Mouse (Mus musculus) lung, embryonic 15.5 days (tissue): ENCODE data around the gene Vgll4. TPM values are rescaled to one million over a fixed set of nuclear protein-coding genes. Genes with fewer than 3 reads are reported as not detected.
A peak's percentile ranks its signal among the peaks of the same experiment; 100 is the strongest.

Experiments used
- ATAC-seq: fragments of 200-750 bp; cut with Nextera tagmentation; 2 replicates; pipeline ENCODE4 v1.8.0; 2017; ENCODE audit warnings: moderate number of reproducible peaks, borderline replicate concordance; ENCODE audit not compliant: low FRiP score, low TSS enrichment; ENCODE audit errors: extremely low read depth
- H3K27ac ChIP-seq: fragments of 300-500 bp; sonication (generic); 2 replicates; pipeline ENCODE4 v1.5.1; 2015; ENCODE audit warnings: moderate library complexity, mild to moderate bottlenecking, inconsistent platforms
- H3K27me3 ChIP-seq: fragments of 300-500 bp; sonication (generic); 2 replicates; pipeline ENCODE4 v1.6.1; 2015; ENCODE audit warnings: inconsistent platforms
- H3K36me3 ChIP-seq: fragments of 300-500 bp; sonication (generic); 2 replicates; pipeline ENCODE4 v1.6.1; 2015; ENCODE audit warnings: inconsistent platforms
- H3K4me1 ChIP-seq: fragments of 300-500 bp; sonication (generic); 2 replicates; pipeline ENCODE4 v1.6.1; 2015; ENCODE audit warnings: inconsistent platforms
- H3K4me2 ChIP-seq: fragments of 300-500 bp; sonication (generic); 2 replicates; pipeline ENCODE4 v1.6.1; 2015; ENCODE audit warnings: inconsistent platforms, mild to moderate bottlenecking, moderate library complexity
- H3K4me3 ChIP-seq: fragments of 300-500 bp; sonication (generic); 2 replicates; pipeline ENCODE4 v1.5.1; 2015; ENCODE audit warnings: mild to moderate bottlenecking, inconsistent platforms
- H3K9ac ChIP-seq: fragments of 300-500 bp; sonication (generic); 2 replicates; pipeline ENCODE4 v1.6.1; 2015; ENCODE audit warnings: inconsistent platforms
- H3K9me3 ChIP-seq: fragments of 300-500 bp; sonication (generic); 2 replicates; pipeline ENCODE4 v1.6.1; 2016; ENCODE audit warnings: inconsistent platforms
- WGBS: fragments of 180-500 bp; shearing (Covaris S2); methylation state at CpG from one replicate; pipeline ENCODE4 v1.1.7; 2015; 5-methylcytosine and 5-hydroxymethylcytosine counted together
- polyA plus RNA-seq: library from polyadenylated mRNA; unstranded; fragments of >200 nt; fragmentation: Nextera tagmentation; extraction: Ambion mirVana; gene quantifications from 2 replicates; pipeline ENCODE4 v1.2.1, GENCODE M21; 2015

Gene Vgll4
- 133 and 147 TPM in 2 replicates for polyA plus RNA-seq

GRCm38 (mm10) chr6:114969213-114970120 is at the start of gene Vgll4:
Gene Vgll4, minus strand, starts transcription at chr6:114969994.
- peak within 1 kb of the TSS; percentile 61 for H3K9ac ChIP-seq
- under 1% methylated on average over 77 of the region's 79 CpGs for WGBS
- peak; percentile 36; the same call in 1 of the 2 replicates for ATAC-seq
- H3K27me3 ChIP-seq: 0 out of 2 replicates have a peak, but pooled peaks cover 8% of the 10 kb centered on the region
- H3K4me3 ChIP-seq: peak within 1 kb of the TSS; percentile 66
- H3K9me3 ChIP-seq: no peaks in the 10 kb centered on the region
- no peaks in the 10 kb centered on the region for H3K36me3 ChIP-seq
- peaks cover 29% of the 10 kb centered on the region for H3K4me1 ChIP-seq
- H3K4me2 ChIP-seq: peak within 1 kb of the TSS; percentile 97
- H3K27ac ChIP-seq: peak within 1 kb of the TSS; percentile 79

- WGBS: 87% methylated on average over 13 of the region's 13 CpGs
- no peak overlapping the region for H3K27ac ChIP-seq
- no peaks in the 10 kb centered on the region for H3K9me3 ChIP-seq
- H3K4me1 ChIP-seq: no peaks in the 10 kb centered on the region
- peaks cover 26% of the 10 kb centered on the region; the same call in 1 of the 2 replicates for H3K36me3 ChIP-seq
- H3K4me2 ChIP-seq: no peak overlapping the region
- H3K9ac ChIP-seq: no peak overlapping the region
- no peak overlapping the region for H3K4me3 ChIP-seq
- no peaks in the 10 kb centered on the region for H3K27me3 ChIP-seq
- ATAC-seq: no peak
Observed at GRCm38 (mm10) chr6:115015461-115015860, 45.7 kb upstream of the Vgll4 start.

- peaks cover 32% of the 10 kb centered on the region; the same call in 1 of the 2 replicates for H3K36me3 ChIP-seq
- no peak overlapping the region for H3K4me2 ChIP-seq
- no peak overlapping the region for H3K4me3 ChIP-seq
- no peaks in the 10 kb centered on the region for H3K4me1 ChIP-seq
- no peak overlapping the region for H3K9ac ChIP-seq
- 80% methylated on average over 4 of the region's 4 CpGs for WGBS
- no peaks in the 10 kb centered on the region for H3K27me3 ChIP-seq
- no peak for ATAC-seq
- no peak overlapping the region for H3K27ac ChIP-seq
- no peaks in the 10 kb centered on the region for H3K9me3 ChIP-seq
Observed at GRCm38 (mm10) chr6:115013574-115013973, 43.8 kb upstream of the Vgll4 start.

GRCm38 (mm10) chr6:115011792-115012191 is 42.0 kb upstream of the Vgll4 start:
- ATAC-seq: no peak
- 87% methylated on average over 8 of the region's 8 CpGs for WGBS
- no peak overlapping the region for H3K9ac ChIP-seq
- no peaks in the 10 kb centered on the region for H3K9me3 ChIP-seq
- H3K36me3 ChIP-seq: peaks cover 27% of the 10 kb centered on the region; the same call in 1 of the 2 replicates
- H3K4me2 ChIP-seq: no peak overlapping the region
- 0 out of 2 replicates have a peak, but pooled peaks cover 4% of the 10 kb centered on the region for H3K4me1 ChIP-seq
- no peaks in the 10 kb centered on the region for H3K27me3 ChIP-seq
- no peak overlapping the region for H3K27ac ChIP-seq
- no peak overlapping the region for H3K4me3 ChIP-seq

GRCm38 (mm10) chr6:115010815-115011214 is 41.0 kb upstream of the Vgll4 start:
- Histone ChIP-seq H3K27ac (no peak overlapping the region), H3K4me3 (no peak overlapping the region), H3K36me3 (peaks cover 21% of the 10 kb centered on the region; the same call in 1 of the 2 replicates), H3K9me3 (no peaks in the 10 kb centered on the region), H3K9ac (no peak overlapping the region), H3K4me2 (no peak overlapping the region), H3K27me3 (no peaks in the 10 kb centered on the region), H3K4me1 (0 out of 2 replicates have a peak, but pooled peaks cover 4% of the 10 kb centered on the region)
- ATAC-seq: no peak
- WGBS: 84% methylated on average over 9 of the region's 9 CpGs

- no peak for ATAC-seq
- Histone ChIP-seq H3K4me1 (0 out of 2 replicates have a peak, but pooled peaks cover 4% of the 10 kb centered on the region), H3K4me3 (no peak overlapping the region), H3K9me3 (no peaks in the 10 kb centered on the region), H3K9ac (no peak overlapping the region), H3K36me3 (peaks cover 19% of the 10 kb centered on the region; the same call in 1 of the 2 replicates), H3K4me2 (no peak overlapping the region), H3K27me3 (no peaks in the 10 kb centered on the region), H3K27ac (no peak overlapping the region)
- WGBS: 82% methylated on average over 9 of the region's 9 CpGs
Observed at GRCm38 (mm10) chr6:115010304-115010703, 40.5 kb upstream of the Vgll4 start.

- Histone ChIP-seq H3K27ac (no peak overlapping the region), H3K9me3 (no peaks in the 10 kb centered on the region), H3K36me3 (peaks cover 14% of the 10 kb centered on the region; the same call in 1 of the 2 replicates), H3K4me1 (0 out of 2 replicates have a peak, but pooled peaks cover 4% of the 10 kb centered on the region), H3K27me3 (no peaks in the 10 kb centered on the region), H3K4me2 (no peak overlapping the region), H3K4me3 (no peak overlapping the region), H3K9ac (no peak overlapping the region)
- 24% methylated on average over 5 of the region's 5 CpGs for WGBS
- peak; percentile 63; the same call in 1 of the 2 replicates for ATAC-seq
Observed at GRCm38 (mm10) chr6:115007728-115008127, 37.9 kb upstream of the Vgll4 start.

GRCm38 (mm10) chr6:115006948-115007347 is 37.2 kb upstream of the Vgll4 start:
- Histone ChIP-seq H3K4me1 (0 out of 2 replicates have a peak, but pooled peaks cover 4% of the 10 kb centered on the region), H3K27me3 (no peaks in the 10 kb centered on the region), H3K4me3 (no peak overlapping the region), H3K27ac (no peak overlapping the region), H3K36me3 (peaks cover 14% of the 10 kb centered on the region; the same call in 1 of the 2 replicates), H3K9ac (no peak overlapping the region), H3K4me2 (no peak overlapping the region), H3K9me3 (no peaks in the 10 kb centered on the region)
- ATAC-seq: no peak
- 64% methylated on average over 6 of the region's 6 CpGs for WGBS

- Histone ChIP-seq H3K27ac (no peak overlapping the region), H3K9ac (no peak overlapping the region), H3K4me3 (no peak overlapping the region), H3K36me3 (peaks cover 14% of the 10 kb centered on the region; the same call in 1 of the 2 replicates), H3K27me3 (no peaks in the 10 kb centered on the region), H3K9me3 (no peaks in the 10 kb centered on the region), H3K4me1 (0 out of 2 replicates have a peak, but pooled peaks cover 4% of the 10 kb centered on the region), H3K4me2 (no peak overlapping the region)
- no peak for ATAC-seq
- WGBS: 71% methylated on average over 3 of the region's 3 CpGs
Observed at GRCm38 (mm10) chr6:115006065-115006464, 36.3 kb upstream of the Vgll4 start.

GRCm38 (mm10) chr6:115005351-115005890 is 35.6 kb upstream of the Vgll4 start:
- H3K27ac ChIP-seq: no peak overlapping the region
- H3K9me3 ChIP-seq: no peaks in the 10 kb centered on the region
- H3K4me1 ChIP-seq: 0 out of 2 replicates have a peak, but pooled peaks cover 4% of the 10 kb centered on the region
- no peak overlapping the region for H3K4me2 ChIP-seq
- no peak for ATAC-seq
- 85% methylated on average over 8 of the region's 8 CpGs for WGBS
- H3K27me3 ChIP-seq: no peaks in the 10 kb centered on the region
- H3K4me3 ChIP-seq: no peak overlapping the region
- peaks cover 8% of the 10 kb centered on the region; the same call in 1 of the 2 replicates for H3K36me3 ChIP-seq
- no peak overlapping the region for H3K9ac ChIP-seq

GRCm38 (mm10) chr6:115004636-115005035 is 34.8 kb upstream of the Vgll4 start:
- 80% methylated on average over 8 of the region's 8 CpGs for WGBS
- Histone ChIP-seq H3K27me3 (no peaks in the 10 kb centered on the region), H3K4me1 (0 out of 2 replicates have a peak, but pooled peaks cover 4% of the 10 kb centered on the region), H3K4me2 (no peak overlapping the region), H3K9me3 (no peaks in the 10 kb centered on the region), H3K36me3 (0 out of 2 replicates have a peak, but pooled peaks cover 3% of the 10 kb centered on the region), H3K27ac (no peak overlapping the region), H3K4me3 (no peak overlapping the region), H3K9ac (no peak overlapping the region)
- ATAC-seq: no peak
